Mouse (Mus musculus) lung, embryonic 16.5 days (tissue): ENCODE results near the gene Exoc3l2. TPM values are rescaled to one million over a fixed set of nuclear protein-coding genes. Genes with fewer than 3 reads are reported as not detected.
"Not testable (repeated sequence)": the region's sequence is repeated elsewhere in the genome, so short reads cannot be mapped to it uniquely, and the experiment has no call there.

Experiments used
- ATAC-seq: fragments of 200-750 bp; cut with Nextera tagmentation; 2 replicates; pipeline ENCODE4 v1.8.0; 2017; ENCODE audit warnings: low read depth, mild to moderate bottlenecking, moderate library complexity
- H3K27ac ChIP-seq: fragments of 300-500 bp; sonication (generic); 2 replicates; pipeline ENCODE4 v1.5.1; 2014; ENCODE audit warnings: mild to moderate bottlenecking, control low read depth, low read length
- H3K27me3 ChIP-seq: fragments of 300-500 bp; sonication (generic); 2 replicates; pipeline ENCODE4 v1.6.1; 2014; ENCODE audit warnings: low read depth, low read length, mixed read lengths; ENCODE audit not compliant: control insufficient read depth, insufficient read depth
- H3K36me3 ChIP-seq: fragments of 300-500 bp; sonication (generic); 2 replicates; pipeline ENCODE4 v1.6.1; 2014; ENCODE audit warnings: low read length; ENCODE audit not compliant: control insufficient read depth, insufficient read depth
- H3K4me1 ChIP-seq: fragments of 300-500 bp; sonication (generic); replicated peaks from 2 replicates; pipeline ENCODE4 v1.6.1; 2014; ENCODE audit warnings: low read length, mixed read lengths; ENCODE audit not compliant: control insufficient read depth, insufficient read depth
- H3K4me2 ChIP-seq: fragments of 300-500 bp; sonication (generic); 2 replicates; pipeline ENCODE4 v1.6.1; 2014; ENCODE audit warnings: low read depth, low read length, control low read depth
- H3K4me3 ChIP-seq: fragments of 300-500 bp; sonication (generic); 2 replicates; pipeline ENCODE4 v1.5.1; 2014; ENCODE audit warnings: mild to moderate bottlenecking, low read length, control low read depth
- H3K9ac ChIP-seq: fragments of 300-500 bp; sonication (generic); 2 replicates; pipeline ENCODE4 v1.6.1; 2014; ENCODE audit warnings: low read length, control low read depth
- H3K9me3 ChIP-seq: fragments of 300-500 bp; sonication (generic); 2 replicates; pipeline ENCODE4 v1.6.1; 2016; ENCODE audit warnings: low read length; ENCODE audit not compliant: control insufficient read depth
- WGBS: fragments of 180-500 bp; shearing (Covaris S2); extraction: QIAGEN DNeasy Blood & Tissue Kit; methylation state at CpG from one replicate; pipeline ENCODE4 v1.1.7; 2014; 5-methylcytosine and 5-hydroxymethylcytosine counted together
- polyA plus RNA-seq: library from polyadenylated mRNA; unstranded; fragments of >200 nt; fragmentation: Nextera tagmentation; extraction: Ambion mirVana; gene quantifications from 2 replicates; pipeline ENCODE4 v1.2.1, GENCODE M21; 2015

Gene Exoc3l2
- polyA plus RNA-seq, 1 experiment from 2014 or later, result 0.72 TPM

DNA sequence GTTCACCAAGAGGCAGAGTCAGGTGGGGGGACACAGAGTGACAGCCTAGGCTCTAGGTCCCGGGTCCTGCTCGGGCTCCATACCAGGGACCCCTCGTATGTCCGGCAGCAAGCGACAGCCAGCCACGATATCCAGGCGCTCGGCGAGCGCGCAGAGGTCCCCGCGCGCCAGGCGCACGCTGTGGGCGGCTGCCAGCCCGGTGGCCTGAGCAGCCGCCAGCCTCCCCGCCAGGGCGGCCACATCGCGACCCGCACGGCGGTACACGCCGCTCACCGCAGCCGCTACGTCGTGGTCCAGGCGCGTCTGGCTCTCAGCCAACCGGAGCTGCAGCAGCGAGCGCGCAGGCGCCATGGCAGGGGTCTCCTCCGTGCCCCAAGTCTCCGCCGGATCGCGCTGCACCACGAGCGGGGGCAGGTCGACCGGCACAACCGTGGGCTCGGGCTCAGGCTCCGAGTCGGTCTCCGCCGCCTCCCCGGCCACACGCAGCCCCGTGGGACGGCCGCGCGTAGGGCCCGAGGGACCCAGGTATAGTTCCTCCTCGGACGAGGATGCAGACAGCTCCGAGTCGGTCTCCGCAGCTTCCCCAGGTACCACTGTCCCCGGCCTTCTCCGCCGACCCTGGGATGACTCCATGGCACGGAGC lies 44.0 kb downstream of the Exoc3l2 start:
- peaks cover 10% of the 10 kb centered on the region for H3K4me1 ChIP-seq
- ATAC-seq, result no peak
- H3K27ac ChIP-seq, result no peak overlapping the region
- no peaks in the 10 kb centered on the region for H3K9me3 ChIP-seq
- no peaks in the 10 kb centered on the region for H3K27me3 ChIP-seq
- H3K4me2 ChIP-seq, result peak overlapping the region; percentile 95
- 1% methylated on average over 64 of the region's 71 CpGs for WGBS
- no peaks in the 10 kb centered on the region for H3K36me3 ChIP-seq
- peak overlapping the region; percentile 67 for H3K4me3 ChIP-seq
- peak overlapping the region; percentile 76 for H3K9ac ChIP-seq

DNA sequence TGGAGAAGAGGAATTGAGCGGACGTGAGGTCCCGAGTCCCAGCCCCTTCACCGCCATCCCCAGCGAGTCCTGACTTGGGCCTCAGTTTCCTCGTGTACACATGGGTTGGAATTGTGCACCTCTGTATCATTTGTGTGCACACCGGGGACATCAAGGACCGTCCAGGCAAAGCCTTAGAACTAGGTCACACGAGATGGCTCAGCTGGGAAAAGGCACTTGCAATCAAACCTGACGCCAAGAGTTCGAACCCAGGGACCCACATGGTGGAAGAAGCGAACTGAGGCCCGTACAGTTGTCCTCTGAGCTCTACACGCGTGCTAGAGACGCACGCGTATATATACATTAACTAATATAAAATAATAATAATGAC lies 44.5 kb downstream of the Exoc3l2 start:
- 4% methylated on average over 18 of the region's 18 CpGs for WGBS
- Histone ChIP-seq H3K27ac (peak overlapping the region; percentile 80; the same call in 1 of the 2 replicates), H3K4me1 (peaks cover 10% of the 10 kb centered on the region)

DNA sequence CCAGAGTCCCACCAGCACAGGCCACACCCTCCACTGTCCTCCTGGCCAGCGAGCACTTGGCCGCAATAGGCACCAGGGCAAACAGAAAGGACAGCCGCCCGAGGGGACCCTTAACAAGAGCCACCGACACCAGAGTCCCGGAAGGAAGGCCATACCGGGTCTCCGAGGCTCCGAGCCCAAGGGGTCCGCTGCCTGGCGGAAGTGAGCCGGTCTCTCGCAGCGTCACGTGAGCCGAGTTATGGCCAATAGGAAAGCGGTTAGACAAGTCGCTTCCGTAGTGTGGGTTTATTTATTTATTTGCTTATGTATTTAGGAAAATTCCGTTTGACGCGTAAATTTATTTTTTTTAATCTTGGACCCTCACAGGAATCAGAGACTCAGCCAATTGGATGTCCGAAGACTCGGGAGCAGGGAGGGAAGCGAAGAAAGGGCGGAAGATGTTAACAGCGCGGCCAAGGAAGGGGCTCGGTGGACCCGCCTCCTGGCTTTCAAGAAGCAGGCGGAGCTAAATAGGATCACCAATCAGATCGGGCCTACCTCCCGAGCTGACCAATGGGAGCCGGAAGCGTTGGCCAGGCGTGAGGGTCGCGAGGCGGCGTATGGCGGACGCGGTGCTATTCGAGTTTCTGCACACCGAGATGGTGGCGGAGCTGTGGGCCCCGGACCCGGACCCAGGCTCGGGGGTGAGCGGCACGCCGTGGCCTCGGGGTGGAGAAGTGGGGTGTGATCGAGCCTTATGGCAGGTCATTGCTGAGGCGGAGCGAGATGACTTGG lies 45.2 kb downstream of the Exoc3l2 start, which contains the start of the genes Bloc1s3 and Trappc6a:
Gene Bloc1s3 (minus strand): TSS at position 218 of the 774 bp plus-strand sequence.
Gene Trappc6a (plus strand): TSS at position 246 of the 774 bp plus-strand sequence.
- H3K27ac ChIP-seq, result peak within 1 kb of the TSS; percentile 80
- H3K27me3 ChIP-seq, result no peaks in the 10 kb centered on the region
- no peaks in the 10 kb centered on the region for H3K9me3 ChIP-seq
- H3K4me2 ChIP-seq, result peak within 1 kb of the TSS; percentile 95
- WGBS, result under 1% methylated on average over 56 of the region's 56 CpGs
- H3K4me1 ChIP-seq, result peaks cover 10% of the 10 kb centered on the region
- ATAC-seq, result peak; percentile 96
- H3K36me3 ChIP-seq, result no peaks in the 10 kb centered on the region
- H3K9ac ChIP-seq, result peak within 1 kb of the TSS; percentile 76
- H3K4me3 ChIP-seq, result peak within 1 kb of the TSS; percentile 67

More for the DNA sequence above, 44.5 kb downstream of the Exoc3l2 start:
- Histone ChIP-seq H3K9me3 (no peaks in the 10 kb centered on the region), H3K4me2 (peak overlapping the region; percentile 95), H3K27me3 (no peaks in the 10 kb centered on the region), H3K9ac (peak overlapping the region; percentile 76), H3K36me3 (no peaks in the 10 kb centered on the region), H3K4me3 (peak overlapping the region; percentile 67)
- no peak for ATAC-seq

DNA sequence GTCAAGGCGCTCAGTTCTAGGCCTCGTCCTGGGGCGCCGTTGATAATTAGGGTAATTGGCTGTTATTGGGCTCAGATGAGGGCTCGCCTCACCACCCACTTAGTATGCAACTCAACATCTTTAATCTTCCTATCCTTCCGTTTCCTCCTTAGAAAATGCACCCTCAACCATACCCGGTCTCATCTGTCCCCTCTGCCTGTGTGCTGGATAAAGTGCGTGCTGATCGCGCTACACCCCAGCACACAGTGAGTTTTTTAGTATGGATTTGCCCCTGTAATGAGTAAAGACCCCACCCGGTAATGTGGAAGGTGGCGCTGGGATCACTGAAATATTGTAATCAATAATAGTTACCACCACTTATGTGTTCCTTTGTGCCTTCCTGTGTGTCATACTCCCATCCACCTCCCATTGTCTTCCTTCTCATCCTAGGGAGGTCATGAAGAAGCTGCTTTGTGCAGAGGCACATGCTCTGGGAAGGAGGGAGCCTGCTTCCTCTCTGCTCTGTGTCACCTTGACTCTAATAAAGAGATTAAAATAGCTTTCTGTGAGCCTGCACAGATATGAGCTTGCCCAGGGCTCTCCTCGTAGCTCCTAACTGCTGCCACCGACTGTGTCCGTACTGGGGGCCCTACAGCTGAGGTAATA lies 45.9 kb downstream of the Exoc3l2 start:
- ATAC-seq, result peak; percentile 3; the same call in 1 of the 2 replicates
- 4% methylated on average over 15 of the region's 15 CpGs for WGBS
- H3K27ac ChIP-seq, result no peak overlapping the region

DNA sequence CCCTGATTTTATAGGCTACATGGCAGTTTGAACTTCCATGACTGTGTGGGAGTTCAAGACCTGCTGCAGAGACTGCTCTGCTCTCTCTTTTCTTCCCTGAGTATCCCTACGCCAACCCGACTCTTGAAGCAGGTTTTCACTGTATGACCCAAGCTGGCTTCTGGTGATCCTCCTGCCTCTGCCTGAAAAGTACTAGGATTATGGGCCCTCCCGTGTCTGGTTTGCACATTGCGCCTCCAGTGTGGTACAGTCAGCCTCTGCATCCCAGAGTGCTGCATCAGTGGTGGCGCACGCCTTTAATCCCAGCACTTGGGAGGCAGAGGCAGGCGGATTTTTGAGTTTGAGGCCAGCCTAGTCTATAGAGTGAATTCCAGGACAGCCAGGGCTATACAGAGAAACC lies 46.7 kb downstream of the Exoc3l2 start:
- no peak overlapping the region for H3K27ac ChIP-seq

More for the DNA sequence above, 45.9 kb downstream of the Exoc3l2 start:
- H3K36me3 ChIP-seq, result no peaks in the 10 kb centered on the region
- peak overlapping the region; percentile 63 for H3K4me2 ChIP-seq
- H3K9ac ChIP-seq, result peak overlapping the region; percentile 75
- H3K9me3 ChIP-seq, result no peaks in the 10 kb centered on the region
- no peaks in the 10 kb centered on the region for H3K27me3 ChIP-seq
- H3K4me3 ChIP-seq, result peak overlapping the region; percentile 67
- peaks cover 10% of the 10 kb centered on the region for H3K4me1 ChIP-seq

DNA sequence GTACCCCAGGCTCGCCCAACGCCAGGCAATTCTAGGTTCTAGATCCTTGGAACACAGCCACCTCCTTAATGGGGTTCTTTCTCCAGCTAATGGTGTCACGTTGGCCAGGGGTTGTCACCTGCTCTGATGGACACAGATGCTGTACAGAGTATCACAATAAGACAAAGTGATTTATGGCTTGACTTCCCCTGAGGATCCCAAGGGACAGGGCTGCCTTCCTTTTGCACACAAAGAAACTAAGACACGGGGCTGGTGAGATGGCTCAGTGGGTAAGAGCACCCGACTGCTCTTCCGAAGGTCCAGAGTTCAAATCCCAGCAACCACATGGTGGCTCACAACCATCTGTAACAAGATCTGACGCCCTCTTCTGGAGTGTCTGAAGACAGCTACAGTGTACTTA lies 48.8 kb downstream of the Exoc3l2 start:
- not testable (repeated sequence) for H3K4me3 ChIP-seq, H3K9ac ChIP-seq, H3K27me3 ChIP-seq, H3K9me3 ChIP-seq, ATAC-seq, H3K4me1 ChIP-seq, H3K27ac ChIP-seq, H3K36me3 ChIP-seq, H3K4me2 ChIP-seq
- WGBS, result 86% methylated on average over 6 of the region's 7 CpGs

More for the DNA sequence above, 46.7 kb downstream of the Exoc3l2 start:
- no peak overlapping the region for H3K4me3 ChIP-seq
- ATAC-seq, result no peak
- peak overlapping the region; percentile 63 for H3K4me2 ChIP-seq
- no peaks in the 10 kb centered on the region for H3K36me3 ChIP-seq
- no peaks in the 10 kb centered on the region for H3K9me3 ChIP-seq
- H3K4me1 ChIP-seq, result peaks cover 10% of the 10 kb centered on the region
- no peak overlapping the region for H3K9ac ChIP-seq
- H3K27me3 ChIP-seq, result no peaks in the 10 kb centered on the region
- WGBS, result 89% methylated on average over 7 of the region's 7 CpGs

DNA sequence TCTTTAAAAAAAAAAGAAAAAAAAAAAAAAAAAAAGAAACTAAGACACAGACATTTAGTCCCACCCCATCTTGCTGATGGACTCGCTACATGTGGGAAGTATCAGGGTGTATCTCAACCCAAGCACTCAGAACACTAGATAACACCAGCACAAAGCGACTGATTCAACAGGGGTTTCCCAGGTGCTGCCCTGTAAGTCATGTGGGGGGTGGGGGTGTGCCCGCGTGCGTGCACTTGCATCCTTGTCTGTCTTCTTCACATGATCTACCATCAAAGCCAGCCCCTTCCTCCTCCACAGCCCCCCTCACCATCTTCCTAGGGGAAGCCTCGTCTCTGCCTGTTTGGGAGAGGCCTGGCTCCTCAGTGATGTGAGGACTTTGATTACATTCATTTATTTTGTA lies 49.2 kb downstream of the Exoc3l2 start:
- no peaks in the 10 kb centered on the region for H3K9me3 ChIP-seq
- no peak overlapping the region for H3K9ac ChIP-seq
- no peak overlapping the region for H3K4me2 ChIP-seq
- WGBS, result 74% methylated on average over 6 of the region's 6 CpGs
- peaks cover 2% of the 10 kb centered on the region; the same call in 1 of the 2 replicates for H3K27me3 ChIP-seq
- ATAC-seq, result no peak
- no peaks in the 10 kb centered on the region for H3K36me3 ChIP-seq
- no peak overlapping the region for H3K4me3 ChIP-seq
- peaks cover 4% of the 10 kb centered on the region; the same call in 1 of the 2 replicates for H3K4me1 ChIP-seq
- H3K27ac ChIP-seq, result no peak overlapping the region

DNA sequence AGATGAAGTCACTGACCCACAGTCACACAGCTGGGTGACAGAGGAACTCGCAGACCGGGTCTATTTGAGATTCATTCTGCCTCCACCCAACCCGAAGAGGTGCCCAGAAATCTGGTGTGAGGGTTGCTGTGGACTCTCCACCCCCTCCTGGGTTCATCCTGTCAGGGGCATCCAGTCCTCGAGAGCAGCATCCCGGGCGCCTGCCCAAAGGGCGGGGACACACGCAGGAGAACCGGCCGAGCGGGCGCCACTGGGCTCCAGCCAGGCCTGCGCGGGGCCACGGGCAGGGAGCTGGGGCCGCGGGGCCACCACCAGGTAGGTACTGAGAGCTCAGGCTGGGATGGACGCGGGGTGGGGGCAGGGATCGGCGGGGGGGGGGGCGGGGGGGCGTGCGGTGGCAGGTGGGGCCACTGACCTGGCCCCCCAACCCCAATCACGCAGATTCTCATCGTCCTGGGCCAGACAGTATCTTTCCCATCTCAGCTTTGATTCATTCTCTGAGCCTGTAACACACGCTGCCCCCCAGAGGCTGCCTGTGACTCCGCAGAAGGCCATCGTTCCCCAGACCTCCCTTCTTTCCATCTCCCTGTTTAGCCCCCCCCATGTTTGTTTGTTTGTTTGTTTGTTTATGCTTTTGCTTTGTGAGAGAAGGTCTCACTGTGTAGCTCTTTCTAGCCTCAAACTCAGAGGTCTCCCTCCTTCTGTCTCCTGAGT lies 54.7 kb downstream of the Exoc3l2 start, which contains the start of gene Nkpd1:
Gene Nkpd1 (plus strand): TSS at position 187 of the 714 bp plus-strand sequence.
- Histone ChIP-seq H3K4me3 (0 out of 2 replicates have a peak within 1 kb of the TSS, but pooled peaks have one; percentile 12), H3K27me3 (peaks cover 52% of the 10 kb centered on the region)

More for the DNA sequence above, 54.7 kb downstream of the Exoc3l2 start, which contains the start of gene Nkpd1:
- H3K4me2 ChIP-seq, result peak within 1 kb of the TSS; percentile 48
- no peaks in the 10 kb centered on the region for H3K36me3 ChIP-seq
- no peak within 1 kb of the TSS for H3K27ac ChIP-seq
- H3K9ac ChIP-seq, result peak within 1 kb of the TSS; percentile 51
- H3K9me3 ChIP-seq, result no peaks in the 10 kb centered on the region
- WGBS, result 3% methylated on average over 22 of the region's 29 CpGs
- peaks cover 9% of the 10 kb centered on the region; the same call in 1 of the 2 replicates for H3K4me1 ChIP-seq
- ATAC-seq, result peak; percentile 37; the same call in 1 of the 2 replicates
